Mouse (Mus musculus): ENCODE measurements around the gene Spred3.
A peak's percentile ranks its signal among the peaks of the same experiment; 100 is the strongest.

GRCm38 (mm10) chr7:29155838-29156782 is 14.1 kb downstream of the Spred3 start, which contains the start of gene Fam98c:
- TF ChIP-seq CTCF (IDR thresholded peaks at IDR 0.05; ENCODE audit: low read depth) (peak; percentile 31), EP300 (IDR thresholded peaks at IDR 0.05; ENCODE audit: low read depth) (no peak)

All from heart, postnatal 0 days (tissue).